Mouse (Mus musculus) brown adipose tissue, adult 24 weeks (tissue): ENCODE data around the gene Fxyd6. TPM values are rescaled to one million over a fixed set of nuclear protein-coding genes. Genes with fewer than 3 reads are reported as not detected.
A peak's percentile ranks its signal among the peaks of the same experiment; 100 is the strongest.

Experiments used
- H3K27ac ChIP-seq: fragments of 200-500 bp; replicated peaks from 2 replicates; pipeline ENCODE4 v1.5.1; 2012; ENCODE audit warnings: low read depth, mild to moderate bottlenecking, low read length
- H3K4me1 ChIP-seq: fragments of 200-500 bp; 2 replicates; pipeline ENCODE4 v1.6.1; 2012; ENCODE audit warnings: low read length, mixed read lengths; ENCODE audit not compliant: control insufficient read depth, insufficient read depth, insufficient read length
- H3K4me3 ChIP-seq: fragments of 200-500 bp; 2 replicates; pipeline ENCODE4 v1.5.1; 2012; ENCODE audit warnings: low read depth, mild to moderate bottlenecking, low read length, moderate library complexity; ENCODE audit not compliant: insufficient read depth
- polyA plus RNA-seq: library from polyadenylated mRNA; stranded (reverse); fragments of >200 nt; gene quantifications from 2 replicates; pipeline ENCODE4 v1.2.4, GENCODE M21; 2012; ENCODE audit not compliant: missing spikeins, insufficient read depth, insufficient read length

Gene Fxyd6
- polyA plus RNA-seq, 1 experiment: 5.2 TPM

- no peaks in the 10 kb centered on the region for H3K4me1 ChIP-seq
- no peak overlapping the region for H3K27ac ChIP-seq
These were observed 42.9 kb downstream of the Fxyd6 start for GRCm38 (mm10) chr9:45412700-45413477.

DNA sequence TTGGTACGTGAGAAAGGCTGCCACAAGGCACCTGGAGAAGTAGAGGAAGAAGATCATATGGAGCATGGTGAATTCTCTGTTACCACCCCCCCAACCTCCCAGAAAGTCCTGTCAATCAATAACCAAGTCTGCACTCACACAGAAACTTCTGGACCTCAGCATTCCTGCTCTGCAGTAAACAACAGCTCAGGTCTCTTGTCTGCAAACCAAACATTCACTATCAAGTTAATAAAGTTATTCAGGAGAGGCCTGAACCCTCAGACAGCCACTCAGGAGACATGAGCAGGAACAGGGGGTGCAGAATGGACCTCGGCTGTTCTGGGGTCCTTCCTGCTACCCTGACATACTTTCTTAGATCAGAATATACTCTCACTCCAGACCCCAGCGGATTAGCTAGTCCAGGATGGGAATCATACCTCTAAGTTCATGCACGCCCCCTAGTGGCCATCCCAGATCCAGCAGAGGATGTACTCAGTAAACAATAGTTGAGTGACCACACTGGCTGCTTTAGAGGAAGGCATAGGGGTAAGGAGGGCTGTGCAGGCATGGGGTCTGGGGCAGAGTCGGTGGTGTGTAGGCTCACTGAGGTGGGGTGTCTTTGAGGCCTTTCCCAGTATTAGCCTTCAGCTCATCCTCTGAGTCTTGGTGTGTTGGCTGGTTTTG, 43.6 kb downstream of the Fxyd6 start:
- H3K27ac ChIP-seq: no peak overlapping the region
- no peak overlapping the region for H3K4me3 ChIP-seq
- no peaks in the 10 kb centered on the region for H3K4me1 ChIP-seq

More at GRCm38 (mm10) chr9:45412700-45413477, 42.9 kb downstream of the Fxyd6 start:
- H3K4me3 ChIP-seq: no peak overlapping the region

DNA sequence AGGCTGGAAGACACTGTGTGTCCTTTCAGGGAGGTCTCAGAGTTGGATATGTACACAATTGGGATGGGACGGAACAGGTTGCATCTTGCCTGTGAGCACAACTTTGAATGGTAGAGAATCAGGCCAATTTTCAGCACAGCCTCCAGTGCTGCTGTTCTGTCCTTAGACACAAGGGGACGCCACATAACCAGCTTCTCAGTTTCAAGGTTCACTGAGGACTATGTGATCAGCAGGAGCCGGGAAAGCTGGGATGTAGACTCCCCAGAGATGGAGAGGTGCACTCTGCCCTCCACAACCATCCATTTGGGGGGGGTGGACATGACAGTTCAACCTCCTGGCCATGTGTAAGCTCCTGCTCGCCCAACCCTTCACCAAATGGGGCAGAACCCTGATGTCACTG, 45.9 kb downstream of the Fxyd6 start:
- H3K4me3 ChIP-seq: no peak overlapping the region
- no peak overlapping the region for H3K27ac ChIP-seq
- no peaks in the 10 kb centered on the region for H3K4me1 ChIP-seq

- Histone ChIP-seq H3K4me1 (no peaks in the 10 kb centered on the region), H3K4me3 (peak overlapping the region; percentile 45), H3K27ac (no peak overlapping the region)
These were observed 47.3 kb downstream of the Fxyd6 start for GRCm38 (mm10) chr9:45417245-45417644.

- H3K27ac ChIP-seq: no peak overlapping the region
- H3K4me3 ChIP-seq: no peak overlapping the region
- H3K4me1 ChIP-seq: no peaks in the 10 kb centered on the region
These were observed 48.3 kb downstream of the Fxyd6 start for GRCm38 (mm10) chr9:45418252-45418651.

DNA sequence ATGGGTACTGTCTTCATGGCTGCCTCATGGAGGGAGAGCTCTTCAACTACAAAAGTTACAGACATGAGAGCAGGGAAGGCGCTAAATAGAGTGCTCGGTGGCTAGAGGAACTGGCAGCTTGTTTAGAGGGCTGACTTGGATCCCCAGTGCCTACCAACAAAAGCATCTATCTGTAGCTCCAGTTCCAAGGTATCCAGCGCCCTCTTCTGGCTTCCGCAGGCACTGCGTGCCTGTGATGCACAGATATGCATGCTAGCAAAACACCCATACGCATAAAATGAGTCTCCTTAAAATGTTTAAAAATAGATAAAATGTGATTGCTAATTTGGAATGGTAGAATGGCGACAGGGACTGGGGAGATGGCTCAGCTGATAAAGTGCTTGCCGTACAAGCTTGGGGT, 51.2 kb downstream of the Fxyd6 start:
- Histone ChIP-seq H3K4me1 (no peaks in the 10 kb centered on the region), H3K27ac (no peak overlapping the region), H3K4me3 (no peak overlapping the region)

GRCm38 (mm10) chr9:45422761-45423298, 52.8 kb downstream of the Fxyd6 start:
- H3K4me3 ChIP-seq: no peak overlapping the region
- H3K27ac ChIP-seq: no peak overlapping the region
- H3K4me1 ChIP-seq: no peaks in the 10 kb centered on the region

DNA sequence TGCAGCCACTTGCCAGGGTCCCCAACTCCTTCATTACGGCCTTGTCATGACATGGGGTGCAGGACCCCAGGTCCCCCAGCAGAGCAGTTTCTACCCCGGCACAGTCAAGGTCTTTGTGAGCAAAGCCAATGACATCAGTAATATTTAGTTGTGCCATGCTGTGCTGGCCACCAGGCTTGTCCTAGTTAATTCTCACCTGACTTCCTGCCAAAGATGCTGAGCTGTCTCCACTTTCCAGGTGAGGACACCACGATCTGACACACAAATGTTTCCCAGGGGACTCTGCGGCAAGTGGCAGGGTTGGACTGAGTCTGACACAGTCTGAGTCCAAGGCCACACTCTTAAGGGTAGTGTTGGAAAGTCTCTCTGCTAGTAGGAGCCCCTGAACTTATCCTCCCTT, 56.5 kb downstream of the Fxyd6 start, which contains the start of gene Dscaml1:
Gene Dscaml1, plus strand, starts transcription at position 173 of the 400 bp plus-strand sequence.
- no peak within 1 kb of the TSS for H3K4me3 ChIP-seq
- H3K4me1 ChIP-seq: no peaks in the 10 kb centered on the region
- H3K27ac ChIP-seq: no peak within 1 kb of the TSS

DNA sequence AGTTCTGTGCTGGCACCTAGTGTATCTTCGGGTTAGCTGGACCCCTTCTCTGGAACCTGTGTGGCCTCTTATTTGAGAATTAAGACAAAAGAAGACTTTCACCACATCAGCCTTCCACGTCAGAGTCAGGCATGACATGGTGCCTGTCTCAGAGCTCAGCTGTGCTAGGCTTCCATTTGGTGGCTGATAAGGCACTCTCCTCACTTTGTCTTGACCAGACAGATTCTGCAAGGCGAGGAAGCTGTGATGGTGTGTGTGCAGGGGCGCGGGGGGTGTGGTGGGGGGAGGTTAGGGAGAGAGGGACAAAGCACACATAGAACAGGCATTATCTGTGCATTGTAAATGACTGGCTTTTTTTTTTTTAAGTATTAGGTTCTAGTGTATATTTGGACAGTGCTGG, 59.4 kb downstream of the Fxyd6 start:
- Histone ChIP-seq H3K27ac (no peak overlapping the region), H3K4me3 (no peak overlapping the region), H3K4me1 (no peaks in the 10 kb centered on the region)

GRCm38 (mm10) chr9:45429951-45430697, 60.1 kb downstream of the Fxyd6 start:
- Histone ChIP-seq H3K27ac (no peak overlapping the region), H3K4me3 (no peak overlapping the region), H3K4me1 (no peaks in the 10 kb centered on the region)

DNA sequence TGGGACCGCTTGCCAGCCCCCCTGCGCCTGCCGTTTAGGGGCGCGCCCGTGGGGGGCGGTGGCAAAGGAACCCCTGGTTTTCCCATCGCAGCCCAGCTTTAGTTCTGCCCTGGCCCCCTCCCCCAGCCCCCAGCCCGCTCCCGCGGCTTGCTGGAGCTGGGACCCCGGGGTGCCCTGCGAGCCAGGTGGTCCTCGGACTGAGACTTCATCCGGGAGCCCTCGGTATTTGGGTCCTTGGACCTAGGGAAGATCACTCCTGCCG, 60.6 kb downstream of the Fxyd6 start:
- Histone ChIP-seq H3K4me3 (no peak overlapping the region), H3K27ac (no peak overlapping the region), H3K4me1 (no peaks in the 10 kb centered on the region)

DNA sequence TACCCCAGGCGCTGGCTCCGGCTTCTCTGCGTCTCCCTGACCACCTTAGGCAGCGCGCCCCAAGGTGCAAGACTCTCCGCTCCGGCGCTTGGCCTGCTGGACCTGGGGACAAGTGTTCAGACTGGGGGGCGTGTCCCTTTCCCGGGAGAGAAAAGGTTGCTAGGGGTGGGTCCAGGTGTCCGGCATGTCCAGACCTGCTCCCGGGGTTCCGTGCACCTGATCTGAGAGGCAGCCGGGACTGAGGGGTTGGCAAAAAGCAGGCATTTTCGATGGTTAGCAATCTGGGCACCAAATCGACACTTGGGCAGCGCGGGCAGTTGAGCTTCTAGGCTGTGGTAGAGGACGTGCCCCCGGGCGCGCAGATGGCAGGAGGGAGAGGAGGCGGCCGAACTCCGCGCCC, 61.2 kb downstream of the Fxyd6 start:
- Histone ChIP-seq H3K4me3 (no peak overlapping the region), H3K4me1 (no peaks in the 10 kb centered on the region)

GRCm38 (mm10) chr9:45432639-45433038, 62.7 kb downstream of the Fxyd6 start:
- no peak overlapping the region for H3K27ac ChIP-seq
- no peak overlapping the region for H3K4me3 ChIP-seq
- no peaks in the 10 kb centered on the region for H3K4me1 ChIP-seq

More for the DNA sequence above, 61.2 kb downstream of the Fxyd6 start:
- H3K27ac ChIP-seq: no peak overlapping the region

- Histone ChIP-seq H3K27ac (no peak overlapping the region), H3K4me3 (no peak overlapping the region), H3K4me1 (no peaks in the 10 kb centered on the region)
These were observed 63.1 kb downstream of the Fxyd6 start for GRCm38 (mm10) chr9:45433119-45433518.

GRCm38 (mm10) chr9:45434171-45434570, 64.2 kb downstream of the Fxyd6 start:
- H3K4me3 ChIP-seq: no peak overlapping the region
- no peak overlapping the region for H3K27ac ChIP-seq
- no peaks in the 10 kb centered on the region for H3K4me1 ChIP-seq
